Comparison of ENCODE assay signal across 8 mouse cellular contexts in the genomic region with DNA sequence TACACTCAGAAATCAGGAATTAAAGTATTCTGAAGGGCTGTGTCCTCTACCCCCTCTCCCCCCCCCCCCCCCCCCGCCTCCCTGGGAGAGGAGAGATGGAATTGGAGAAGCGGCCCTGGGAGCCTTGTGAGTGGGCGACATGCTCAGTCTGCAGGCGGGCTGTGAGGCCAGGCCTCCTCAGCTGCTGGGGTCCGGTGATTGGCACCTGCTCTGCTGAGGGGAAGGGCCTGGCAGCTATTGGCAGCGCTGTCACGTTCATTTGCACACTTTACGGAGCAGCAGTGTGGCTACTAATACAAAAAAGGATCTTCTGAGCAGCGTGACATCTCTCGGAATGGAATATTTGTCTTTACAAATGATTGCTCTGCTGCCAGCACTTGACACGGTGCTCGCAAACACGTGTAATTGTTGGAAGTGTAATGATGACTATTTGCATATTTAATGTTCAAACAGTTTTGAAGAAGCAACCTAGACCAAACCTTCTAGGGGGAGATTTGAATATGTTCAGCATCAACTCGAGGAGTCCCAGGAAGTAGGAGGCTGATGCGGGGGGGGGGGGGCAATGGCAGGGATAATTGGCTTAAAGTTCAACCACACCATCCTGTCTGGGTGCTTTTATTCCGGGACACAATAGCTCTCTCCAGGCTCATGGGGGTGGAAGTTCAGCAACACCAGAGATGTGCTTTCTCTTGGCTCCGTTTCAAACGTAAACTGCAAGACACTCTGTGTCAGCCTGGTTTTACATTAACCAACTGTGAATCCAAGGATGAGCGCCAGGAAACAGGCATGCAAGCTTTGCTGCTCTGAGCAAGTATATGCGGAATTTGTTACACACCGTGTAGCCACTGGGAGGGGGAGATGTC.
DNase-seq lines count a peak whose midpoint lies in the region; ATAC-seq lines count a peak whose summit lies in the region.
"Had no signal": no experiment of that assay in that cellular context is flagged by ENCODE, and none has a peak within 500 bp of the region (broad histone marks: within the 10 kb centered on the region; RNA-seq: fewer than 3 reads in every experiment).

No protein-coding gene starts in this region.

- peak overlapping the region; percentile 38 for H3K4me2 ChIP-seq in hindbrain, embryonic 12.5 days (replicated peaks)
- H3K4me2 ChIP-seq in neural tube, embryonic 15.5 days: peak overlapping the region; percentile 45
- H3K4me2 ChIP-seq: heart, embryonic 13.5 days had no signal

- ATAC-seq in hindbrain, embryonic 12.5 days (ENCODE audit: low FRiP score): peak; percentile 92
- ATAC-seq in neural tube, embryonic 15.5 days (ENCODE audit: low FRiP score): peak; percentile 76

- H3K27me3 ChIP-seq in hindbrain, embryonic 12.5 days: no peaks in the 10 kb centered on the region
- H3K27me3 ChIP-seq in neural tube, embryonic 15.5 days (replicated peaks): 0 out of 2 replicates have a peak, but pooled peaks cover 4% of the 10 kb centered on the region
- H3K27me3 ChIP-seq: heart, embryonic 13.5 days had no signal

- peak; percentile 24 for DNase-seq in lung, postnatal 10 days
- DNase-seq in lung, postnatal 36 days: no peak
- DNase-seq in layer of hippocampus, postnatal 10 days (ENCODE audit: low spot score in 2 of 2): peak; percentile 44 to 61
- no peak for DNase-seq in urinary bladder, postnatal 36 days (ENCODE audit: low spot score in 2 of 2)
- DNase-seq in ovary, postnatal 10 days (ENCODE audit: low spot score): no peak

- H3K36me3 ChIP-seq in hindbrain, embryonic 12.5 days: no peaks in the 10 kb centered on the region
- no peaks in the 10 kb centered on the region for H3K36me3 ChIP-seq in neural tube, embryonic 15.5 days
- H3K36me3 ChIP-seq: heart, embryonic 13.5 days had no signal

- H3K4me3 ChIP-seq in hindbrain, embryonic 12.5 days: no peak overlapping the region
- no peak overlapping the region for H3K4me3 ChIP-seq in neural tube, embryonic 15.5 days (replicated peaks)
- H3K4me3 ChIP-seq: heart, embryonic 13.5 days had no signal

- H3K9me3 ChIP-seq in hindbrain, embryonic 12.5 days (replicated peaks): no peaks in the 10 kb centered on the region
- no peaks in the 10 kb centered on the region for H3K9me3 ChIP-seq in neural tube, embryonic 15.5 days (replicated peaks)
- H3K9me3 ChIP-seq: heart, embryonic 13.5 days had no signal

- peak overlapping the region; percentile 74 for H3K27ac ChIP-seq in hindbrain, embryonic 12.5 days
- peak overlapping the region; percentile 29; the same call in 1 of the 2 replicates for H3K27ac ChIP-seq in neural tube, embryonic 15.5 days (replicated peaks)
- H3K27ac ChIP-seq: heart, embryonic 13.5 days had no signal

- peaks cover 36% of the 10 kb centered on the region for H3K4me1 ChIP-seq in hindbrain, embryonic 12.5 days
- H3K4me1 ChIP-seq in neural tube, embryonic 15.5 days: peaks cover 36% of the 10 kb centered on the region

- WGBS in hindbrain, embryonic 12.5 days: 30% methylated on average over 20 of the region's 21 CpGs
- 9% methylated on average over 20 of the region's 21 CpGs for WGBS in neural tube, embryonic 15.5 days

- H3K9ac ChIP-seq in hindbrain, embryonic 12.5 days: no peak overlapping the region
- H3K9ac ChIP-seq in neural tube, embryonic 15.5 days (replicated peaks): no peak overlapping the region
- H3K9ac ChIP-seq: heart, embryonic 13.5 days had no signal

Comparison
In these comparisons a context has a peak if more than half of its experiments do, and no peak if none do; other contexts are left out.
1. DNase-seq: peak in lung, postnatal 10 days (single experiment) and layer of hippocampus, postnatal 10 days (2 of 2); none in lung, postnatal 36 days (single experiment), urinary bladder, postnatal 36 days (0 of 2) and ovary, postnatal 10 days (single experiment).